Mouse (Mus musculus): ENCODE measurements around the gene Vsir. TPM values are rescaled to one million over a fixed set of nuclear protein-coding genes. Genes with fewer than 3 reads are reported as not detected.
A peak's percentile ranks its signal among the peaks of the same experiment; 100 is the strongest.

Vsir gene
- polyA plus RNA-seq, 1 experiment from 2014 or later: 4.5 TPM

DNA sequence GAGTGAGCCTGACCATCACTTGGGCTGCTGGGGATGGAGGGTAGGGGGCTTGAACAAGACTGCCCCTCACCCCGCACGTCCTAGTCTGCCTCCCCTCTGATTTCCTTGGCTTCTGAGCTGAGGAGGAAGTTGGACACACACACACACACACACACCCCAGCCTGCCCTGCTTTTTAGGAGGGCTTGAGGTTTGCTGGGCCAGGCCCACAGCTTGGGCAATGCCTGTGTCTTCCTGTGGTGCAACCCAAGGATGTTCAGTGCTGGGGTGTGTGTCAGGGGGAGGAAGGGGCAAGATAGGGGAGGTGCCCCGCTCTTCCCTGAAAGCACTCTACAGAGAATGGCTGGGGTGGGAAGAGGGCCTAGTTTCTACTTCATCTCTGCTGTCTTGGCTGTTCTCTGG is 2.5 kb upstream of the Vsir start:
- no peak overlapping the region for H3K27ac ChIP-seq (replicated peaks)
- ATAC-seq (ENCODE audit: low FRiP score): no peak
- no peak overlapping the region for H3K4me2 ChIP-seq
- no peak overlapping the region for H3K9ac ChIP-seq (replicated peaks)
- no peak overlapping the region for H3K4me3 ChIP-seq (replicated peaks)
- WGBS: 88% methylated on average over 3 of the region's 3 CpGs
- H3K4me1 ChIP-seq: peaks cover 21% of the 10 kb centered on the region
- H3K9me3 ChIP-seq (replicated peaks): no peaks in the 10 kb centered on the region
- H3K36me3 ChIP-seq: no peaks in the 10 kb centered on the region
- H3K27me3 ChIP-seq (replicated peaks): peaks cover 17% of the 10 kb centered on the region

GRCm38 (mm10) chr10:60346056-60346455 is 595 bp upstream of the Vsir start:
- Histone ChIP-seq H3K9me3 (replicated peaks) (no peaks in the 10 kb centered on the region), H3K36me3 (no peaks in the 10 kb centered on the region), H3K4me2 (peak overlapping the region; percentile 46; the same call in 1 of the 2 replicates), H3K27ac (replicated peaks) (no peak overlapping the region), H3K4me3 (replicated peaks) (no peak overlapping the region), H3K9ac (replicated peaks) (no peak overlapping the region), H3K27me3 (replicated peaks) (peaks cover 17% of the 10 kb centered on the region), H3K4me1 (peaks cover 23% of the 10 kb centered on the region)
- 86% methylated on average over 4 of the region's 4 CpGs for WGBS
- ATAC-seq (ENCODE audit: low FRiP score): no peak

DNA sequence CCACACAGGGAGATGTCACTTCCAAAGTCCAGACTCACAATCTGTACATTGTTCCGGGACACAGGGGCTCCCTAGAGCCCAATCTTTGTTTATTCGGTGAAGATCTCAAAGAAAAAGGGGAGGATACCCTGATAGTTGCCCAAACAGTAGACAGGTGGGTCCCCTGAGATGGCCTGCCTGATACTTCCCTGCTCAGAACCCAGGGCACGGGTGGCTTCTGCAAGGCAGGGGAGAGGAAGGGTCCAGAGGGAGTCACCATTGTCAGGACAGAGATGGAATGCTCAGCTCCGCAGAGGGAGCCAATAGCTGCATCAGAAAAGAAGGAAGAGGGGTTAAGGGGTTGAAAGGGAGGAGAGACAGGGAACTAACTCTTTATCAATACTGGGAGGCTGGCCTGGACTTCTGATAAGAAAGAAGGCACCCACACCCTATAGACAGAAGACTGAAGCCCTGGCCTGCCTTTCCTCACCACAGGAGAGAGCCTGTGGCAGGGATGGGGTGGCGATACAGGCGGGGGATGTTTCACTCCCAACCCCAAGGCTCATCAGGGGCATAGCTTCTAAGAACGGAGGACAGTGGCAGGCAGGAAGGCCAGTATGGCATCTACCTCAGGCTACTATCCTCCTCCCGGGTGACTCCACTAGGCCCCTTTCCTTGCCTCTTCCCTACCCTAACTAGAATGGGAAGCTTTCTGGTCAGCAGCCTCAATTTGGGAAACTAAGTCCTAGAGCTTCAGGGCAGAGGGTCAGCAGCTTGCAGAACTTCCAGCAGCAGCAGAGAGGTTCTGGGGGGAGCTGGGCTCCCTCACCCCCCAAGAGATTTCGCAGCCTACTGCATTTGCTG is 1.3 kb downstream of the Vsir start:
- Histone ChIP-seq H3K4me1 (peaks cover 36% of the 10 kb centered on the region), H3K36me3 (no peaks in the 10 kb centered on the region), H3K27me3 (replicated peaks) (peaks cover 17% of the 10 kb centered on the region), H3K9me3 (replicated peaks) (no peaks in the 10 kb centered on the region), H3K4me2 (peak overlapping the region; percentile 46), H3K9ac (replicated peaks) (no peak overlapping the region), H3K4me3 (replicated peaks) (no peak overlapping the region), H3K27ac (replicated peaks) (no peak overlapping the region; the same call in 1 of the 2 replicates)
- 50% methylated on average over 9 of the region's 9 CpGs for WGBS
- no peak for ATAC-seq (ENCODE audit: low FRiP score)

GRCm38 (mm10) chr10:60349056-60349455 is 2.4 kb downstream of the Vsir start:
- ATAC-seq (ENCODE audit: low FRiP score): no peak
- Histone ChIP-seq H3K9ac (replicated peaks) (no peak overlapping the region), H3K4me2 (peak overlapping the region; percentile 46; the same call in 1 of the 2 replicates), H3K27ac (replicated peaks) (no peak overlapping the region), H3K4me1 (peaks cover 39% of the 10 kb centered on the region), H3K36me3 (no peaks in the 10 kb centered on the region), H3K9me3 (replicated peaks) (no peaks in the 10 kb centered on the region), H3K4me3 (replicated peaks) (no peak overlapping the region), H3K27me3 (replicated peaks) (peaks cover 17% of the 10 kb centered on the region)
- 46% methylated on average over 6 of the region's 6 CpGs for WGBS

GRCm38 (mm10) chr10:60349644-60350043 is 3.0 kb downstream of the Vsir start:
- WGBS: 88% methylated on average over 5 of the region's 5 CpGs
- no peak overlapping the region for H3K27ac ChIP-seq (replicated peaks)
- peaks cover 39% of the 10 kb centered on the region for H3K4me1 ChIP-seq
- H3K4me3 ChIP-seq (replicated peaks): no peak overlapping the region
- H3K4me2 ChIP-seq: no peak overlapping the region
- no peaks in the 10 kb centered on the region for H3K36me3 ChIP-seq
- H3K27me3 ChIP-seq (replicated peaks): peaks cover 17% of the 10 kb centered on the region
- H3K9me3 ChIP-seq (replicated peaks): no peaks in the 10 kb centered on the region
- no peak for ATAC-seq (ENCODE audit: low FRiP score)
- no peak overlapping the region for H3K9ac ChIP-seq (replicated peaks)

GRCm38 (mm10) chr10:60350077-60350804 is 3.6 kb downstream of the Vsir start:
- H3K4me2 ChIP-seq: peak overlapping the region; percentile 9; the same call in 1 of the 2 replicates
- H3K4me1 ChIP-seq: peaks cover 39% of the 10 kb centered on the region
- H3K27me3 ChIP-seq (replicated peaks): peaks cover 17% of the 10 kb centered on the region
- H3K9me3 ChIP-seq (replicated peaks): no peaks in the 10 kb centered on the region
- H3K9ac ChIP-seq (replicated peaks): no peak overlapping the region
- H3K36me3 ChIP-seq: no peaks in the 10 kb centered on the region
- H3K27ac ChIP-seq (replicated peaks): 0 out of 2 replicates have a peak overlapping the region, but pooled peaks have one; percentile 28
- H3K4me3 ChIP-seq (replicated peaks): no peak overlapping the region
- ATAC-seq (ENCODE audit: low FRiP score): no peak
- 46% methylated on average over 5 of the region's 5 CpGs for WGBS

DNA sequence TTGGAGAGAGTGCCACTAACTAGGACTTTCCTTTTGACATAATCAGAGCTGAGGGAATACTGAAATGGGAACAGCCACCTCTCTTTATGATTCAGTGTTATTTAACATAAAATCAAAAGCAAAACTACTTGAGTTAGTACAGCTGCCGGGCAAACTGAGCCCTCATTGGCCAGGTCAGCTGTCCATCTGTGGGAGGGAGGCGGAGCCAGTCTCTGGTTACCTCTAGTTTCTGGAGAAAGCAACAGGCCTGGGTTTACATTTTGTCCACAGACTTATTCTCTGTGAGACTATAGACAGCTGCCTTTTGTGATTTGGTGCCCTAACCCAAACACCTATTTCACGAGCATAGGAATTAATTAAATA is 4.1 kb downstream of the Vsir start:
- no peak overlapping the region for H3K4me3 ChIP-seq (replicated peaks)
- H3K4me1 ChIP-seq: peaks cover 39% of the 10 kb centered on the region
- H3K27ac ChIP-seq (replicated peaks): peak overlapping the region; percentile 69; the same call in 1 of the 2 replicates
- ATAC-seq (ENCODE audit: low FRiP score): no peak
- H3K9me3 ChIP-seq (replicated peaks): no peaks in the 10 kb centered on the region
- peak overlapping the region; percentile 9; the same call in 1 of the 2 replicates for H3K4me2 ChIP-seq
- H3K36me3 ChIP-seq: no peaks in the 10 kb centered on the region
- no peak overlapping the region for H3K9ac ChIP-seq (replicated peaks)
- 59% methylated on average over 3 of the region's 3 CpGs for WGBS
- H3K27me3 ChIP-seq (replicated peaks): peaks cover 16% of the 10 kb centered on the region

- no peak; the same call in 1 of the 2 replicates for ATAC-seq (ENCODE audit: low FRiP score)
- Histone ChIP-seq H3K9me3 (replicated peaks) (no peaks in the 10 kb centered on the region), H3K4me3 (replicated peaks) (no peak overlapping the region), H3K27me3 (replicated peaks) (peaks cover 12% of the 10 kb centered on the region), H3K36me3 (no peaks in the 10 kb centered on the region), H3K4me1 (peaks cover 37% of the 10 kb centered on the region), H3K27ac (replicated peaks) (peak overlapping the region; percentile 69), H3K4me2 (no peak overlapping the region), H3K9ac (replicated peaks) (no peak overlapping the region)
- WGBS: 15% methylated on average over 3 of the region's 3 CpGs
Observed at GRCm38 (mm10) chr10:60351248-60351647, 4.6 kb downstream of the Vsir start.

GRCm38 (mm10) chr10:60351761-60352455 is 5.3 kb downstream of the Vsir start:
- Histone ChIP-seq H3K9me3 (replicated peaks) (no peaks in the 10 kb centered on the region), H3K27ac (replicated peaks) (peak overlapping the region; percentile 69), H3K4me3 (replicated peaks) (no peak overlapping the region), H3K4me2 (no peak overlapping the region), H3K9ac (replicated peaks) (no peak overlapping the region), H3K36me3 (no peaks in the 10 kb centered on the region), H3K27me3 (replicated peaks) (peaks cover 5% of the 10 kb centered on the region), H3K4me1 (peaks cover 30% of the 10 kb centered on the region)
- peak; percentile 56; the same call in 1 of the 2 replicates for ATAC-seq (ENCODE audit: low FRiP score)
- WGBS: 17% methylated on average over 7 of the region's 7 CpGs

GRCm38 (mm10) chr10:60353241-60354002 is 6.8 kb downstream of the Vsir start:
- Histone ChIP-seq H3K27me3 (replicated peaks) (no peaks in the 10 kb centered on the region), H3K36me3 (no peaks in the 10 kb centered on the region), H3K4me2 (no peak overlapping the region), H3K27ac (replicated peaks) (no peak overlapping the region), H3K4me1 (peaks cover 22% of the 10 kb centered on the region), H3K9me3 (replicated peaks) (no peaks in the 10 kb centered on the region), H3K9ac (replicated peaks) (no peak overlapping the region), H3K4me3 (replicated peaks) (no peak overlapping the region)
- ATAC-seq (ENCODE audit: low FRiP score): no peak
- WGBS: 57% methylated on average over 5 of the region's 5 CpGs

DNA sequence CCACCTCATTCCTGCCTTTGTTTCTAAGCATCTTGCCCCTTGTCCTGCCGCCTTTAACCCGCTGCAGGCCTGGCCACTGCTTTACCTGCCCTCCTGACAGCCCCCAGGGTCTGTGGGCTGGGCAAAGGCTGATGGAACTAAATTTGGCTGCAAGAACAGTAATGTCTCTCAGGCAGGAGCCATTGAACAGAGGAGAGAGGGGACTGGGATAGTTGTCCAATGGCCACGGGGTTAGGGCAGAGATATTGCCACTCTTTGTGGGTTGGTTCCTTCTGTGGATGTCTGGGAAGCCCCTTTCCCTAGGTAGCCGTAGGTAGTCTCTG is 7.3 kb downstream of the Vsir start:
- Histone ChIP-seq H3K9ac (replicated peaks) (no peak overlapping the region), H3K27ac (replicated peaks) (no peak overlapping the region), H3K27me3 (replicated peaks) (no peaks in the 10 kb centered on the region), H3K4me3 (replicated peaks) (no peak overlapping the region), H3K4me1 (peaks cover 21% of the 10 kb centered on the region), H3K9me3 (replicated peaks) (no peaks in the 10 kb centered on the region), H3K4me2 (no peak overlapping the region), H3K36me3 (no peaks in the 10 kb centered on the region)
- no peak for ATAC-seq (ENCODE audit: low FRiP score)
- 94% methylated on average over 4 of the region's 4 CpGs for WGBS
